Mouse (Mus musculus): ENCODE measurements around the gene Map3k5.

DNA sequence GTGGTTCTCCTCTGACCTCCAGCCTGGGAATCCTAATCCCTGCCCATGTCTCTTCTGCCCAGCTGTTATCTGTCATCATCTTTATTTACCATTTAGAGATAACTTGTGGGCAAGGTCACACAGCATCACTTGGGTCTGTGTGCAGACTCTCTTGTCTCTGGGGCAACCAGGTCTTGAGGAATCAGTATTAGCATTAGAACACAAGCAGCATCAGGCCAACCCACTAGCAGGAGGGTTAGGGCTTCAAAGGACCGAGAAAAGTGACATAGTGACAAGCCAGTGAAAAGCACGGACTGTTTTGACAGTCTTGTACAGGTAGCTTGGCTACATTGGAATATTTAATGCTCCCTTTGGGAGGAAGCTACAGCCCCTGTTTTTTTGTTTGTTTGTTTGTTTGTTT lies 153.6 kb downstream of the Map3k5 start:
- no peak for TF ChIP-seq CHD2 (IDR thresholded peaks at IDR 0.05; ENCODE audit: low read length)
- TF ChIP-seq GABPA (IDR thresholded peaks at IDR 0.05; ENCODE audit: low read depth, low read length) = no peak
